Mouse (Mus musculus) liver, embryonic 15.5 days (tissue): ENCODE results near the gene Lck. TPM values are rescaled to one million over a fixed set of nuclear protein-coding genes. Genes with fewer than 3 reads are reported as not detected.
A peak's percentile ranks its signal among the peaks of the same experiment; 100 is the strongest.

Source experiments
- ATAC-seq: fragments of 200-750 bp; cut with Nextera tagmentation; 2 replicates; pipeline ENCODE4 v1.8.0; 2017; ENCODE audit warnings: moderate number of reproducible peaks, mild to moderate bottlenecking, moderate library complexity; ENCODE audit not compliant: insufficient read depth
- H3K27ac ChIP-seq: fragments of 300-500 bp; sonication (generic); replicated peaks from 2 replicates; pipeline ENCODE4 v1.5.1; 2015; ENCODE audit warnings: mild to moderate bottlenecking, inconsistent platforms
- H3K27me3 ChIP-seq: fragments of 300-500 bp; sonication (generic); 2 replicates; pipeline ENCODE4 v1.6.1; 2015; ENCODE audit warnings: mild to moderate bottlenecking, inconsistent platforms
- H3K36me3 ChIP-seq: fragments of 300-500 bp; sonication (generic); replicated peaks from 2 replicates; pipeline ENCODE4 v1.6.1; 2015; ENCODE audit warnings: moderate library complexity, mild to moderate bottlenecking, inconsistent platforms
- H3K4me1 ChIP-seq: fragments of 300-500 bp; sonication (generic); replicated peaks from 2 replicates; pipeline ENCODE4 v1.6.1; 2015; ENCODE audit warnings: inconsistent platforms
- H3K4me2 ChIP-seq: fragments of 300-500 bp; sonication (generic); 2 replicates; pipeline ENCODE4 v1.6.1; 2015; ENCODE audit warnings: moderate library complexity, mild to moderate bottlenecking, inconsistent platforms
- H3K4me3 ChIP-seq: fragments of 300-500 bp; sonication (generic); replicated peaks from 2 replicates; pipeline ENCODE4 v1.5.1; 2015; ENCODE audit warnings: mild to moderate bottlenecking, inconsistent platforms
- H3K9ac ChIP-seq: fragments of 300-500 bp; sonication (generic); 2 replicates; pipeline ENCODE4 v1.6.1; 2015; ENCODE audit warnings: moderate library complexity, mild to moderate bottlenecking, inconsistent platforms
- H3K9me3 ChIP-seq: fragments of 300-500 bp; sonication (generic); replicated peaks from 2 replicates; pipeline ENCODE4 v1.6.1; 2016; ENCODE audit warnings: inconsistent platforms
- WGBS: fragments of 180-500 bp; shearing (Covaris S2); methylation state at CpG from one replicate; pipeline ENCODE4 v1.1.7; 2015; ENCODE audit warnings: mixed read lengths; ENCODE audit not compliant: insufficient replicate concordance; 5-methylcytosine and 5-hydroxymethylcytosine counted together
- polyA plus RNA-seq: library from polyadenylated mRNA; unstranded; fragments of >200 nt; fragmentation: Nextera tagmentation; extraction: Ambion mirVana; gene quantifications from 2 replicates; pipeline ENCODE4 v1.2.1, GENCODE M21; 2015

Lck gene
- polyA plus RNA-seq, 1 experiment from 2014 or later: 3.3 TPM

DNA sequence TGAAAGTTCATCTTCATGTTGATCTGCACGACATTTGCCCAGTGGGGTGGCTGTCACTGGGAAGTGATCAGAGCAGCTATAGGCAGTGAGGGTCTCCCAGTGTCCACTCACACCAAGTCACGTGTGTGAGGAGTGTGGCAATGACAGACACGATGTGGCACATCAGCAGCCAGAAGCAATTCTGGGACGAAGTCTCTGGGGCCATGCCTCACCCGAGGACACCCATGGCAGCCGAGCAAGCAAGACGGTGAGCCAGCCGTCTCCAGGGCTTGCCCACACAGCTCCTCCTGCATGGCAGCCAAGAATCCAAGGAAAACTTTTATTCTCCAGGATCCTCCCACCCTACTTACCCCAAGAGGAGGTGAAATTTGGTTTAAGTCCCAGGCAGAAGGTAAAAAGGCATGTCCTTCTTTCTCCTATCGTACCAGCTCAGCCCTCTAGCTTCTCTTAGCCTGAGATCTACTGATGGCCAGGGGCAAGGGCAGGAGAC is 42.4 kb upstream of the Lck start:
- H3K27me3 ChIP-seq: no peaks in the 10 kb centered on the region
- H3K36me3 ChIP-seq: peaks cover 7% of the 10 kb centered on the region; the same call in 1 of the 2 replicates
- no peak overlapping the region for H3K9ac ChIP-seq
- H3K4me1 ChIP-seq: peaks cover 23% of the 10 kb centered on the region
- H3K4me2 ChIP-seq: no peak overlapping the region
- ATAC-seq: no peak
- 81% methylated on average over 9 of the region's 9 CpGs for WGBS
- no peak overlapping the region for H3K4me3 ChIP-seq
- no peak overlapping the region for H3K27ac ChIP-seq
- H3K9me3 ChIP-seq: no peaks in the 10 kb centered on the region

- no peak for ATAC-seq
- H3K4me3 ChIP-seq: no peak within 1 kb of the TSS
- H3K4me1 ChIP-seq: peaks cover 16% of the 10 kb centered on the region
- no peak within 1 kb of the TSS for H3K27ac ChIP-seq
- H3K4me2 ChIP-seq: no peak within 1 kb of the TSS
- peaks cover 18% of the 10 kb centered on the region for H3K36me3 ChIP-seq
- no peaks in the 10 kb centered on the region for H3K27me3 ChIP-seq
- WGBS: 81% methylated on average over 6 of the region's 6 CpGs
- H3K9me3 ChIP-seq: no peaks in the 10 kb centered on the region
- no peak within 1 kb of the TSS for H3K9ac ChIP-seq
Measured at GRCm38 (mm10) chr4:129614093-129614492, 40.7 kb upstream of the Lck start, which contains the start of gene Dcdc2b. Gene Dcdc2b (minus strand): TSS chr4:129614257.

DNA sequence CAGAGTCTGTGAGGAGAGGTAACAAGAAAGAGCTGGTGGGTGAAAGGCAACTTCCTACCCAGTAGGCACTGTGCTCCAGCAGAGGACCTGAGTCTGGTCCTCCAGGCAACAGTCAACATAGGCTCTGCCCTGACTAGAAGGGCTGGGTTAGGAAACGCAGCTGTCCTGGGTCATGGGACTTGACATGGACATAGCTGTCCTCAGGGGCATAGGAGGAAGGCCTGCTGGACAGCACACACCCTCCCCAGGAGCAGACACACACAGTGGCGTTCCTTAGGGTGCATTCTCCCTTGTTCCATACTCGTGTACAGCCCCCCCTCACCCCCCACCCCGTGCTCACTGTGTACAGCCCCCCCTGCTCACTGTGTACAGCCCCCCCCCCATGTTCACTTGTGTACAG is 37.0 kb upstream of the Lck start:
- Histone ChIP-seq H3K36me3 (peaks cover 44% of the 10 kb centered on the region), H3K4me3 (no peak overlapping the region), H3K27ac (no peak overlapping the region), H3K9ac (no peak overlapping the region), H3K4me1 (peaks cover 15% of the 10 kb centered on the region), H3K4me2 (no peak overlapping the region), H3K27me3 (no peaks in the 10 kb centered on the region), H3K9me3 (no peaks in the 10 kb centered on the region)
- no peak for ATAC-seq
- WGBS: 63% methylated on average over 4 of the region's 4 CpGs

GRCm38 (mm10) chr4:129610026-129610425 is 36.6 kb upstream of the Lck start:
- H3K9me3 ChIP-seq: no peaks in the 10 kb centered on the region
- no peak overlapping the region for H3K4me2 ChIP-seq
- 89% methylated on average over 4 of the region's 4 CpGs for WGBS
- no peak overlapping the region for H3K27ac ChIP-seq
- H3K4me3 ChIP-seq: no peak overlapping the region
- H3K4me1 ChIP-seq: peaks cover 15% of the 10 kb centered on the region
- H3K27me3 ChIP-seq: no peaks in the 10 kb centered on the region
- peaks cover 47% of the 10 kb centered on the region for H3K36me3 ChIP-seq
- ATAC-seq: no peak
- H3K9ac ChIP-seq: no peak overlapping the region

- H3K27ac ChIP-seq: no peak overlapping the region
- H3K4me2 ChIP-seq: no peak overlapping the region
- no peak overlapping the region for H3K9ac ChIP-seq
- no peaks in the 10 kb centered on the region for H3K9me3 ChIP-seq
- no peaks in the 10 kb centered on the region for H3K27me3 ChIP-seq
- no peak overlapping the region for H3K4me3 ChIP-seq
- peaks cover 15% of the 10 kb centered on the region for H3K4me1 ChIP-seq
- 64% methylated on average over 12 of the region's 12 CpGs for WGBS
- no peak for ATAC-seq
- H3K36me3 ChIP-seq: peaks cover 55% of the 10 kb centered on the region
Measured at GRCm38 (mm10) chr4:129609139-129609631, 35.7 kb upstream of the Lck start.

GRCm38 (mm10) chr4:129608426-129609025 is 35.1 kb upstream of the Lck start:
- 0 out of 2 replicates have a peak overlapping the region, but pooled peaks have one; percentile 6 for H3K9ac ChIP-seq
- H3K4me1 ChIP-seq: peaks cover 20% of the 10 kb centered on the region
- WGBS: 36% methylated on average over 7 of the region's 7 CpGs
- H3K4me3 ChIP-seq: no peak overlapping the region
- H3K36me3 ChIP-seq: peaks cover 62% of the 10 kb centered on the region
- ATAC-seq: peak; percentile 90
- peak overlapping the region; percentile 10; the same call in 1 of the 2 replicates for H3K4me2 ChIP-seq
- no peaks in the 10 kb centered on the region for H3K27me3 ChIP-seq
- no peaks in the 10 kb centered on the region for H3K9me3 ChIP-seq
- H3K27ac ChIP-seq: peak overlapping the region; percentile 77

DNA sequence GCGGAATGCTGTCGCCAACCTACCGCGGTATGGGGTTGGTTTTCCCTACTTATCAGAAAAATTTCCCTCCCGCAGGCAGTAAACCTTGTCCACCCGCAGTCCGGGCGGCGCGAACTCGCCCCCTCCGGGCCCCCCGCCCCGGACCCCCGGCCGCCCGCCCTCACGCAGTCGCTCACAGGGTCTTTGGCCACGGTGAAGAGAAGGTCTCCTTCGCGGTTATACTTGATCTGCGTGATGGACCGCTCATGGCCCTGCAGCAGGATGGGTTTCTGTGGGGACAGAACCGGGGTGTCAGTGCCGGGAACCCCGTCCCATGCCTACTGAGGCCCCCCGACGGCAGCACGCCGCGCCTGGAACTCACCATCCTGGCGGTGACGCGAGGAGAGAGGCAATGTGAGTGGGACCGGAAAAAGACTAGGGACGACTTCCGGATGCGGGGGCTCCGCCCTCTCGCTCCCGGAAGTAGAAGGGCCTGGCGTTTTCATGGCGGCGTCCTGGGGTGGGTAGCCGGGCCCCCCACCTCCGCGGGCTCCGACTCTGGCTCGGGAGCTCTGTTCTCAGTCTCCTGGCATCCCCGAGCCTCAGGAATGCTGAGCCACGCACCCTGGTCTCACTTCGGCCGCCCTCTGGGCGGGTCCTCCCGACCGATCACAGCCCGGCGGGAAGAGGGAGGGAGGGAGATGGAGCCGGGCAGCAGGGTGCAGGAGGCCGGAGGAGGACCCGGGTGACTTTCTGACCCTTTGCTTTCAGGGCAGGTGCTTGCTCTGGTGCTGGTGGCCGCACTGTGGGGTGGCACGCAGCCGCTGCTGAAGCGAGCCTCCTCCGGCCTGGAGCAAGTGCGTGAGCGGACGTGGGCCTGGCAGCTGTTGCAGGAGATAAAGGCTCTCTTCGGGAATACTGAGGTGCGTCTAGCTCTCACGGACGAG is 27.1 kb upstream of the Lck start, which contains the start of the genes Eif3i and Tmem234:
Gene Eif3i, minus strand, starts transcription at position 416 of the 926 bp plus-strand sequence.
Gene Tmem234, plus strand, starts transcription at position 436 of the 926 bp plus-strand sequence.
- ATAC-seq: peak; percentile 92
- Histone ChIP-seq H3K4me2 (peak within 1 kb of the TSS; percentile 87), H3K9ac (peak within 1 kb of the TSS; percentile 88), H3K27me3 (no peaks in the 10 kb centered on the region), H3K9me3 (no peaks in the 10 kb centered on the region), H3K27ac (peak within 1 kb of the TSS; percentile 86), H3K36me3 (peaks cover 65% of the 10 kb centered on the region), H3K4me1 (peaks cover 37% of the 10 kb centered on the region), H3K4me3 (peak within 1 kb of the TSS; percentile 81)
- under 1% methylated on average over 74 of the region's 74 CpGs for WGBS

DNA sequence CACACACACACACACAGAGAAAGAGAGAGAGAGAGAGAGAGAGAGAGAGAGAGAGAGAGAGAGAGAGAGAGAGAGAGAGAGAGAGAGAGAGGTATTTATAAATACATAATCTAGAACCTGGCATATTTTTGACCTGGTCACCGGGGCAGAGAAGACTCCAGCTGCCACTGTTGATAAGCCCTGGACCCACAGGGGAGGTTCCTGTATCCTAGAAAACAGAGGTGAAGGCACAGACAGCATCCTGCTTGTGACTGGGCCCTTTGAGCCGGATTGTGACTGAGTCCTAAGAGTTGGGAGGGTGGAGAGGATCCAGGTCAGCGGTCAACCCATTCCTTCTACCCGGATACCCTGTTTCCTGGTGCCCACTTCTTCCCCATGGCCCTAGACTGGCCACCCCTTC is 15.4 kb upstream of the Lck start:
- Histone ChIP-seq H3K27me3 (no peaks in the 10 kb centered on the region), H3K4me1 (peaks cover 58% of the 10 kb centered on the region), H3K4me3 (no peak overlapping the region), H3K4me2 (peak overlapping the region; percentile 50), H3K9ac (0 out of 2 replicates have a peak overlapping the region, but pooled peaks have one; percentile 3), H3K27ac (peak overlapping the region; percentile 87), H3K36me3 (peaks cover 35% of the 10 kb centered on the region), H3K9me3 (no peaks in the 10 kb centered on the region)
- peak; percentile 76 for ATAC-seq
- WGBS: 28% methylated on average over 4 of the region's 4 CpGs

DNA sequence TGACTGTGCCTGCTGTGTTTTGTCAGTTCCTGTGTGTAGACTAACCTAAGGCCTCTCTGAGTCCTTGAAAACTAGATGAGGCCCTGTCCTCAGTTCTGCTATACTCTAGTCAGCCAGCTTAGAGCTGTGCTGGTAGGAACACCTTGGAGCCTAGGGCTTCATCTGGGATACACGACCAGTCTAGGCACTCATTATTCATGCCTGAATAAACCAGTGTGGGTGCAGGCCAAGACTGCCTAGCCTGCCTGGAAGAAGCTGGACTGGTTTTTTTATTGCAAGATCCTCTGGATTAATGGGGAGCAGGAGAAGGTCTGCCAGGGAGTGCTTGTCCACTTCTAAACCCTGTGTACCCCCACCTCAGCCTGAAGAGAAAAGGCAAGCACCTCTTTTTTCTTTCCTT is 13.5 kb upstream of the Lck start:
- H3K27ac ChIP-seq: no peak overlapping the region; the same call in 1 of the 2 replicates

DNA sequence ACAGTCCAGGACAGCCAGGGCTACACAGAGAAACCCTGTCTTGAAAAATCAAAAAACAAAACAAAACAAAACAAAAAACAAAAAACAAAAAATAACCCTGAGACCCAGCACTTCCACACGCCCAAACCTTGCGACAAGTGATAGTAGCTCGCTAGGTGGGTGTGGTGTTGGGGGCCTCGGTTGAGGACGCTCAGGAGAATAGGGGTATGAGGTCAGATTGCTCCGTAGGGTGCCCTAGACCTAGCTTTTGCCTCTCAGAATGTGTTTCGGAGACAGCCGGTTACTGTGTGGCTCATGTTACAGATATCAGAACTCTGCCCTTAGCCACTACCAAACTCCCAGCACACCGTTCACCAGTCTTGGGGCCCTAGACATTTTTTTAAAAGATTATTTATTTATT is 12.3 kb upstream of the Lck start:
- H3K4me2 ChIP-seq: peak overlapping the region; percentile 89
- H3K27ac ChIP-seq: peak overlapping the region; percentile 81
- H3K4me1 ChIP-seq: peaks cover 58% of the 10 kb centered on the region
- no peaks in the 10 kb centered on the region for H3K9me3 ChIP-seq
- 32% methylated on average over 9 of the region's 9 CpGs for WGBS
- peak overlapping the region; percentile 64 for H3K4me3 ChIP-seq
- ATAC-seq: peak; percentile 49
- H3K9ac ChIP-seq: peak overlapping the region; percentile 60
- H3K36me3 ChIP-seq: peaks cover 4% of the 10 kb centered on the region
- no peaks in the 10 kb centered on the region for H3K27me3 ChIP-seq

More for the DNA sequence above, 13.5 kb upstream of the Lck start:
- Histone ChIP-seq H3K9me3 (no peaks in the 10 kb centered on the region), H3K27me3 (no peaks in the 10 kb centered on the region), H3K36me3 (peaks cover 15% of the 10 kb centered on the region), H3K4me1 (peaks cover 58% of the 10 kb centered on the region), H3K4me2 (no peak overlapping the region), H3K4me3 (no peak overlapping the region), H3K9ac (no peak overlapping the region)
- WGBS: 74% methylated on average over 1 of the region's 1 CpGs
- no peak for ATAC-seq
